Mouse (Mus musculus): ENCODE measurements around the gene Haao.
A peak's percentile ranks its signal among the peaks of the same experiment; 100 is the strongest.
"Not testable (repeated sequence)": the region's sequence is repeated elsewhere in the genome, so short reads cannot be mapped to it uniquely, and the experiment has no call there.

Haao gene

DNA sequence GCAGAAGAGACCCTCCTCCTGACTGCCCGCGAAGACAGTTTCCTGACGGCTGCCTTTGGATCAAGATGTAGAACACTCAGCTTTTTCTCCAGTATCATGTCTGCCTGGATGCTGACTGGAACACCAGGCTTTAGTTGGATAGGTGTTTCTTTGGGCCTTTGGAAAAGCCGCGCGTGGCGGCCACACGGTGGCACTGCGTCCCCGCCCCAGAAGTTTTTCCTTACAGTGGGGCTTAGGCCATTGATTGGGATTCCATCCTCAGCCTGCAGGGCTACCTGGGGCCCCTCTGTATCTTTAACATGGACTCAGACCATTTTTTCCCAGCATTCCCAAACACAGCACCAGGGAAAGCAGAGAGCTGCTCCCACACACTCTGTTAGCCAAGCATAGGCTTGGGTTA is 18.8 kb upstream of the Haao start:
- DNase-seq (ENCODE audit: low read depth, low spot score), result no peak

DNA sequence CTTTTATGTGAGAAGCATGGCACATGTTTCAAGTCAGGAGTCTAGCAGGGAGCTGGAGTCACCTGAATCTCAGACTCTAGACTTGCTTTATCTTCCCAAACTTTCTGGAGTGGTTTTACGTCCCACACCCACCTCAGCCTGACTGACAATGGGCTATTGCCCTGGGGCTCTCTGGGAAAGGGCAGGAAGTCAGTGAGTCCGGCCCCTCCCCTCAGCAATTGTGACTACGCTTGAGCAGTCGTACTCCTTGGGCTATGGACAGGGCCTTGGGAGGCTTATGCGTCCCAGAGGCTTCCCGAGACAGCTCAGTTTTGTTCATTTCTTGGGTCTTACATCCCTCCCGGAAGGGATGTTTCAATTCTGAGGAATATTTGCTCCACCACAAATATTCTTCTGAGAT is 17.6 kb upstream of the Haao start:
- DNase-seq (ENCODE audit: low read depth, low spot score), result no peak

DNA sequence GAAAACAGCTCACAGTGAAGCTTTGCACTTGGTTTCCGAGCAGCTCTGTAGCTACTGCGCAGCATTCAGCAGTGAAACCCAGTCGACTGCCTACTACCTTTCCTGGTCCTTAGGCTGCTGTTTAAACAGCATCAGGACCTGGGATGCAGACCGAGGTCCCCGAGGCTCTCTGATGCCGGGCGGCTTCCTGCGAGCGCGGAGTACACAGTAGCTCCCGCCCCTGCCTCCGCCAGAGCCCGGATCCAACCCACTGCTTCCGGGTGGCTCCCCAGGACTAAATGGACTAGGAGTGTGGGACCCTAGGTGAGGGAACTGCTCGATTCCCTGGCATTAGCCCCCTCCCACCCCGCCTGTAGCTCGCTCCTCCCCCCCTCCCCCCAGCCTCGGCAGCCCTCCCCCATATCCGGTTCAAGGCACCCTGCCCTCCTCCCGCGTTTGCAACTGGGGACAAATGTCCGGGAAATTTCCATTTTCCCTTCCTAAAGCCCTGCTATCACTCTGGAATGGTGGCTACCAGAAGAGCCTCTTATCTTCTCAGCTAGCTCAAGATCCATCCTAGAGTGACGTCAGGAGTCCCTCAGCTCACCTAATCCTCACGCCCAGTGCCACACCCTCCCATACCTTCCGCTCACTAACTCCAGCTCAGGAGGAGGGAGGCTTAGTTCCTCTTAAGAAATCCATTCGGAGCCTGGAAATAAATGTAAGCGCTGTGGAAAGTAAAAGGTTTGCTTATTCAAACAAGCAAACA is 14.5 kb upstream of the Haao start:
- DNase-seq (ENCODE audit: low read depth, low spot score), result peak; percentile 85

DNA sequence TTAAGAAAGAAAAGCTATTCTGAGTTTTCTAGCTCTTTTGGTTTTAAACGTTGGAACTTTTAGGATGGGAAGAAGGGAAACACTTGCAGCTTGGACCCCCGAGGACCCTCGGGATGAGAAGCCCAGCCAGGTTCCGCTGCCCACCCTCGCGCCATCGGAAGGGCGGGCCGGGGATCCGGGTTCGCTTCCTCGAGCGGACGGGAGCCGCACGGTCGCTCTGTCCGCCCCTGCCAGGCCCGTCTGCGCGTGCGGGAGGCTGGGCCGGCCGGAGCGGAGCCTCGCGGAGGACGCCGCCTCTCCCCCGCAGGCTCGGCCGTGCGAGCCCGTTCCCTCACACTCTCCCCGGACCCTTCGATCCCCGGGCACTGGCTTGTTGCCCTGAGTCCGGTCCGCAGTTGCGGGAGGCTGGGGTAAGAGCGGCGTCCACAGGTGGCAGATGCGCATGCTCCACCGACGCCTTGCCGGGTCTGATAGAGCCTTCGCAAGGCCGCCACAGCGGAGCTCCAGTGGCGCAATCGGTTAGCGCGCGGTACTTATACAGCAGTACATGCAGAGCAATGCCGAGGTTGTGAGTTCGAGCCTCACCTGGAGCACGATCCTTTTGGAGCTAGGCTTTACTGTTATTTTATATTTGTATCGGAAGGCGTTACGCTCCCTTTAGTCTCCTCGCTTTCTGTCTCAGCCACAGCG is 13.8 kb upstream of the Haao start:
- DNase-seq (ENCODE audit: low read depth, low spot score), result peak; percentile 90

DNA sequence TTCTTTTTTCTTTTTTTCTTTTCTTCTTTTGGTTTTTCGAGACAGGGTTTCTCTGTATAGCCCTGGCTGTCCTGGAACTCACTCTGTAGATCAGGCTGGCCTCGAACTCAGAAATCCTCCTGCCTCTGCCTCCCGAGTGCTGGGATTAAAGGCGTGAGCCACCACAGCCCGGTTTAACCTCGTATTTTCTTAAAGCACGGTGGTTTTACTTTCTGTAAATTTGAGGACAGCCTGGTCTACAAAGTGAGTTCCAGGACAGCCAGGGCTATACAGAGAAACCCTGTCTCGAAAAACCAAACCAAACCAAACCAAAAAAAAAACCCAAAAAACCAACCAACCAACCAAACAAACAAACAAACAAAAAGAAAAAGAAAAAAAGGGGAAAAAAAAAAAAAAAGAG is 13.2 kb upstream of the Haao start:
- not testable (repeated sequence) for DNase-seq (ENCODE audit: low read depth, low spot score)

DNA sequence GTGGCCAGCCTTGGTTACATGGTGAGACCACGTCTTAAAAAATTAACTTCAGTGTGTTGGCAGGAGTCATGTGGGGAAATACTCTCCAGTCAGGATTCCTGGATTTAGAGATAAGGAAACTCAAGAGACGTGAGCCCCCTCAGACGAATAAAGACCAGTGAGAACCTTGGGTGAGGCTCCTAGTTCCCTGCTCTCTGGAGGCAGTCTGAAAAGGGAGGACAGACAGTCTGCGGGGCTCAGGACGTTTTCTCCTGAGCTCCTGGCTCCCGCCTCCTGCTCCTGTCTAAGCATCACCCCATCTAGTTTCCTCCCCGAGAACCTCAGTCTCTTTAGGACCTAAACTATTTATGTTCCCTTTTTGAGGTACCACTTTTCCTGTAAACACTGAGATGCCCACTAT is 12.5 kb upstream of the Haao start:
- no peak for DNase-seq (ENCODE audit: low read depth, low spot score)

DNA sequence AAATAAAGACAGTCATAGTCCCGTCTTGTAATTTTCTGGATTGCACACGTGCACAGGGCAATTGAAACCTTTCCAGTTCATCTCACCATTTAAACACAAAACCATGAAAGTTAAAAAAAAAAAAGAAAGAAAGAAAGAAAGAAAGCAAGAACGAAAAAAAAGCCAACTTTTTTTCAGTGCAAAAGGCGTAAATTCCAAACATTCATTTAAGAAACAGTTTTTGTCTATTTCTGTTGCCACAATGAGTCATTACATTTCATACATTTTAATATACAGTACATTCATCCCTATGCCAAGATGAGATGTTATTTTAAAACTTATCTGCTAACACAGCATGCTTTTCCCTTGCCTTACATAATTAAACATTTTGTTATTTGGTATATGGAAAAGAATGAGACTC is 11.9 kb upstream of the Haao start:
- no peak for DNase-seq (ENCODE audit: low read depth, low spot score)

DNA sequence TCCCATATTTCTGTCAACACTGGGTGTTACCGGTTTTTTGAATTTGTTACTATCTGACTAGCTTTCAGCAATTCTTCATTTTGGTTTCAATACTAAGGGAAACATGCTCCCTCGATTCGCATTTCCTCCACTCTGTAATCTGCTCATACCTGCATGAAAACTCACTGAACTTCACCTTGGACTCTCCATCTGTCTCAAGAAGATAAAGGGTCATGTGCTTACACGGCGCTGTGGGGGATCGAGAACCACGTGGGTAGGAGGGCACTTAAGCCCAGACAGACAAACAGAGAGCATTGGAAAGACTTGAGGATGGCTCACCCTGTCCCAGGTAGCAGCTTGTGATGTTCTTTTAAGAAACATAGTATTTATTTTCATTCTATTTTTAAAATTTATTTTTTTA is 10.7 kb upstream of the Haao start:
- no peak for DNase-seq (ENCODE audit: low read depth, low spot score)

DNA sequence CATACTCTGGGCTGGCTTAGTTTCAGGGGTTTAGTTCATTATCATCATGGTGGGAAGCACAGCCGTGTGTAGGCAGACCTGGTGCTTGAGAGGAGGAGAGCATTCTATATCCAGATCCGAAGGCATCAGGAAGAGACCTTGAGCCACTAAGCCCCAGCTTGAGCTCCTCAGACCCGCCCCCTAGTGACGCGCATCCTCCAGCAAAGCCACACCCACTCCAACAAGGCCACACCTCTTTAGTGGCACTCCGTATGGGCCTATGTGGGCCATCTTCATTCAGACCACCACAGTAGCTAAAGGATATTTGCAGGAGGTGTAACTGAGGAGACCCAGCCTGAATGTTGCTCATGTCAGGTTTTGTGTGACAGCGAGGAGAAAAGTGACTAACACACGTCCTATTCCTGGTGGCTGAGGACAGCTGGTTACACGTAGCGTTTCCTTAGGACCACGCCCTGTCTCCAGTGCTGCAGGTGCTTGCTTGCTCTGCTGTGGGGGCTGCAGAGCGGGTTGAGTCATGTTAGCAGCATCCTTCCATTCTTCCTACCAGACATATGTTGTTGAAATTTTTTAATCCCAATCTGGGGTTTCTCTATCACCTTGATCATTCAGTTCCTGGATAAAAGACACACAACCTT is 6.6 kb upstream of the Haao start:
- peak; percentile 61 for DNase-seq (ENCODE audit: low read depth, low spot score)

DNA sequence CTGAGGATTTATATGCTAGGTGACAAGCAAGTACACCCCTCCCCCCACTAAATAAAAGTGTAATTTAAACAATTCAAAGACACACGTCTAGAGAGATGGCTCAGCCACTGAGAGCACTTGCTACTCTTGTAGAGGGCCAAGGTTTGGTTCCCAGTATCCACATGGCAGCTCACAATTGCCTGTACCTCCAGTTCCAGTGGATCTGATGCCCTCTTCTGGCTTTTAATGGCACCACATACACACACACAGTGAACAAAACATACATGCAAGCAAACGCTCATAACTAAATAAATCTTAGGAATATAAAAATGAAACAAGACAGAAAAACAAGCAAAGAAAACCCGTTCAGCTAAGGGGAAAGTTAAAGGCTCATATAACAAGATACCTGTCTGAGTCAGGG is 6.1 kb upstream of the Haao start:
- no peak for DNase-seq (ENCODE audit: low read depth, low spot score)

DNA sequence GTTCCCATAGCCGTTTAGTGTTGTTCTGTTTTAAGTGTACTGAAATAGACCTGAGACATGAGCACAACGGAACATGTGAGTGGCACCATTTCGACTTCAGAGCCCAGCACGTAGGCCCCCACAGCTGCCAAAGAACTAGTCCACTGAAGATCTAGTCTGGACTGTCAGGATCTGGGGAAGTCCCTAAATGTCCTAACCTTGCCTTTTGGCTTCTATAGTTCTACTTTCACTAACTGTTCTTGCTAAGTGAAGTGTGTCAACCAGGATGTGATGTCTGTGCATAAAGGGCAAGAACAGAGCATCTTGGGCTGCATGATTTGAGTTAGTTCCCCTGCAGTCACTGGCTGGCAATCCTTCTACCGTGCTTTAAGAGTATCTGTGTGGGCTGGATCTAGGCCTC is 3.1 kb upstream of the Haao start:
- DNase-seq (ENCODE audit: low read depth, low spot score), result no peak

DNA sequence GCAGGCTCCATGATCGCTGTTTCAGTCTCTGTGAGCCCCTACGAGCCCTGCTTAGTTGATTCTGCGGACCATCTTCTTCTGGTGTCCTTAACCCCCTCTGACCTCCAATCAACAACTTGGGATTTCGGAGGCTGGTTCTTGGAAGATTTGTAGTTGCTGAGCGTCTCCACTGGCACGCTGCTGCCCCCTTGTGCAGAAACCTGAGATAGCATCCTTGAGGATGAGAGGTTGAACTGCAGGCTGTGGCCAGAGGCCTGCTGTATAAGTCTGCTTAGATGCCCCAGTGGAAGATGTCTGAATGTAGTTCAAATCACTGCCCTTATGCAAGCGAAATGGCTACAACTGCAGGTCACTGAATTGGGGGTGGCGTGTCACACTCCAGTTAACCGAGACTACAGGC is 2.7 kb upstream of the Haao start:
- peak; percentile 67 for DNase-seq (ENCODE audit: low read depth, low spot score)

DNA sequence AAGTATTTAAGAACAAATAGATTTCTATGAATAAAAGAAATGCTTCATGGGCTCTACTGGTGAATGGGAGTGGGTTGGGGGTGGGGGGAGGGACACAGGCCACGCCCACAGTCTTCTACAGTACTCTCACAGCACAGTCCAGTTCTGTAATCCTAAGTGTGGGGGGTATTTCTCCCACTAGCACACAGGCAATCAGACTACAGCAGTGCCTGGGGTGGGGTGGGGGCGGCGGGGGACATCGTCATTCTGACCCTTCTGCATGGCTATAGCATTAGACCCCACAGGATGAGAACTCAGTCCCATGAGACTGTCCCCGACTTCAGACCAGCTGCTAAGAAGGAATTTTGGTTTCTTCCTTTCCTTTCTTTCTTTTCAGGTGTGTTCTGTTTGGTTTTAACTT is 2.0 kb upstream of the Haao start:
- DNase-seq (ENCODE audit: low read depth, low spot score), result no peak

DNA sequence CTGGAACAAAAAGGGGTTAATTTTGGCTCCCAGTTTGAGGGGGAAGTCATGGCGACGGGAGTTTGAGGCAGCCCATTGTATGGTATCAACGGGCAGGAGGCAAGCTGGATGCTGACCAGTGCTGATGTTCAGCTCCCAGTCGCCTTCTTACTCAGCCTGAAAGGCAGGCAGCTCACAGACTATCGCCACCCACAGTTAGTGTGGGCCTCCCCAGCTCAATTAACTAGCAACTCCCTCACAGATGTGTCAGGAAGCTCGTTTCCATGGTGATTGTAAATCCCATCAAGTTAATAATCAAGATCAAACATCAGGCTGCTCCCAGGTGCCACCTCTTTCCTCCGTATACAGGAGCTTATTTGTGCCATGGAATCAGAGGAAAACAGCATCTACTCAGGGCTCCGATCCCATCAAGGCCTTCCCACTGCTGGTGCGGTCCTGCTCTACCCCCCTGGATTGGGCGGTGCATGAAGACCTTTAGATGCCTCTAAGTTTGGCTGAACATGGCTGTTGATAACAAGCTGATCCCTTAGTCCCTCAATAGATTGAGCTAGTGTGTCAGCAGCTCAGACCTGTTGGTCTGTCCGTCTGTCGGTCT is 1.4 kb upstream of the Haao start:
- no peak for DNase-seq (ENCODE audit: low read depth, low spot score)

DNA sequence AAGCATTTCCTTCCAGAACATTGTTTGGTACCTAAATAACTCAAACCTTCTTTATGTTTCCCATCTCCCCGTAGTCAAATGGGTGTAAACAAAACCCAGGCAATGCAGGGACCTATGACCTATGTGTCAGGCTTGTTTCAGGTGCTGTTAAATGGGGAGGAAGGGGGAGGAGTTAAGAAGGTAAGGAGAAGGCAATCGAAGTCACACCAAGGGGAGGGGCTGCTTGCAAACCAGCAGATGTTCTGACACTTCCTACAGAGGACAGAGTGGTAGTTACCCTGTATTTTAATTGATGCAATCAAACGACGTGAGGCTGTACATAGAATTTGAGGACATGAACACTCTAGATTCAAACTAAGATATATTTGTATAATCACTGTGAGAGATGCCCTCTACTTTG is 719 bp upstream of the Haao start:
- DNase-seq (ENCODE audit: low read depth, low spot score), result no peak

DNA sequence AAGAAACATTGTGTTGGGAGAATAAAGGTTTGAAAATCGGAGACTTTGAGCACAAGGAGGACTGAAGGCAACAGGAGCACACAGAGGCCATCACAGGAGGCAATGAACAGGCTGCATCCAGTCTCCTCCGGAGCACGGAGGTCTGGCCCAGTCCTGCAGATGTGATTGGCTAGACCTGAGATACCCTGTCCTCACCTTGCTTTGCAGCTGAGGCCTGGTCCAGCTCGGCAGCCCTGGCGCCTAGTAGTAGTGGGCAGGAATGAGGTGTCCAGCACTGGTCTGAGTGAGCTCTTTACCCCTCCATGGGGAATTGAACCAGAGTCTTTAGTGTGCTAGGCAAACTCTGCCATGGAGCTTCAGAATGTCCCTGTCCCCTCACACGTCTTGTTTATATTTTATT is 663 bp downstream of the Haao start:
- no peak for DNase-seq (ENCODE audit: low read depth, low spot score)

DNA sequence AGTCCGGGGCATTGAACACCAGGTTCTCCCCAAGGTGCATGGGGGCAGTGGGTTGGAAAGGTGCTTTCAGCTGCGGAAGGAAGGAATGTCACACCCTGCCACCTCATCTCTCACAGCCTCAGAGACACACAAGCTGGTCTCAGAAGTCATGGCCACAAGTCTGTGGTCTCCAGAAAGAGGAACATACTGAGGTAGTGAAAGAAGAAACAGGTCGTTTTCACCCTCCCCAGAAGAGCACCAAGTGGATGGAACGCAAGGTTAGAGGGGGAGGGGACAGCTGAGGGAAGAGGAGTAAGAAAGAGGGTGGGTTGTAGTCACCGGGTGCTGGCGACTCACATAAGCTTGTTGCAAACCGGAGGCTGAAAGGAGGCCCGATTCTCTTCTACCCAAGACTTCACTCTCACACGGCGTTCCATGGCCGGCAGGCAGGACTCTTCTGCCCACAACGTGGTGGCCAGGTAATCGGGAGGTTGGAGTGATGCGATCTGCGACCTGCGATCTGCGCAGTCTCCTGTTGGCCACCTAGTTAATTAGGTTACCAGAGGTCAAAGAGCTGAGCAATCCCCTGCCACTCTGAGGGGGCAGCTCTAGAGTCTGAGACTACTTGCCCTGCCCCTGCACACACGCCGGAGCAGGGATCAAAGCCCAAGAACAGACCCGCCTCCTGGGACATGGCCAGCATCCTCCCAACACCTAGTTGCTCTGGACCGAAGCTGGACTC is 1.3 kb downstream of the Haao start:
- DNase-seq (ENCODE audit: low read depth, low spot score), result no peak

DNA sequence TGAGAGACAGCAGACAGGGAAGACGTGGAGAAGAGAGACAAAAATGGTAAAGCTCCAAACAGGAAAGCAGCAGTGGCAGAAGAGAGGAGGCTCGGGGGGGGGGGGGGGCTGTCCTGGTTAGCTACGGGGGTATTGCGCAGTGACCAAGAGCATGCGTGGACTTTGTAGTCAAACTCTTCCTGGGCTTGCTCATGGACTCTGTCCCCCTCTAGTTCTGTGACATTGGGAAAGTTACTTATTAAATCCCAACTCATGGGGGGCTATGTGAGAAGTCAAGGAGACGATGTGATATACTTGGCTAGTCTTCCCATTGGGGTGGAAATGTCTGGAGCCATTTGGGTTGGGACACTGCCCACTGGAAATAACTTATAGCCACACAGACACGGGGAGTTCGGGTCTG is 2.2 kb downstream of the Haao start:
- DNase-seq (ENCODE audit: low read depth, low spot score), result no peak

DNA sequence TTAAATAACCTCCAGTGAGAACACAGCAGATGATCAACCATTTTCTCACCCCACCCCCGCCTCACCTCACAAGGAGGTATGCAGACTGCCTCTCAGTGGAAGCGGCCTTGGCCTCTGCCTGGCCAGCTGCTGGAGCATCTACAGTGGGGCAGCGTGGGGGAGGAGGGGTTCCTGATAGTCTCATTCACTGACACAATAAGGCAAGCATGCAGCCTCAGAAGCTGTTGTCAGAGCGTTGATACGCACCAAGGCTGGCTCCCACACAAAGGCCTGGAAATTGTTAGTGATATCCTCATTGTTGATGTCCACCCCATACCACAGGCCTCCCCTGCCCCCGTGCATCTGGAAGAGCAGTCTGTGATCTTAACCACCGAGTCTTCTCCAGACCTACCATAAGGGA is 4.0 kb downstream of the Haao start:
- DNase-seq (ENCODE audit: low read depth, low spot score), result no peak

DNA sequence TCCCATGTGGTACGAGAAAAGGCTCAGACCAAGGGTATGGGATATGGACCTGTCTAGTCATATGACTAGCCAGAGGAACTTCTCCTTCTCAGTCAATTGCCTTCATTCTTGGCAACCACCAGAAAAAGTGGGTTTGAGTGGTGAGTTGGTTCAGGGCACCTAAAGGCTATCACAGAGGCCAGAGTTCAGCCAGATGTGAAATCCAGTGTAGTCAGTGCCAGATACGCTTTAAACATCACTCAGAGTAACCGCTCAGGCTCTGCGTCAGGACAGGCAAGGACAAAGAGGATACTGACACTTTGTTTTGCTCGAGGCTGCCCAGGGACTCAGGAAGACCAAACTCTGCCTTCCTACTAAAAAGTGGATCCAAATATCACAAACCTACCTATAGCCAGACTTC is 6.8 kb downstream of the Haao start:
- DNase-seq (ENCODE audit: low read depth, low spot score), result no peak

DNA sequence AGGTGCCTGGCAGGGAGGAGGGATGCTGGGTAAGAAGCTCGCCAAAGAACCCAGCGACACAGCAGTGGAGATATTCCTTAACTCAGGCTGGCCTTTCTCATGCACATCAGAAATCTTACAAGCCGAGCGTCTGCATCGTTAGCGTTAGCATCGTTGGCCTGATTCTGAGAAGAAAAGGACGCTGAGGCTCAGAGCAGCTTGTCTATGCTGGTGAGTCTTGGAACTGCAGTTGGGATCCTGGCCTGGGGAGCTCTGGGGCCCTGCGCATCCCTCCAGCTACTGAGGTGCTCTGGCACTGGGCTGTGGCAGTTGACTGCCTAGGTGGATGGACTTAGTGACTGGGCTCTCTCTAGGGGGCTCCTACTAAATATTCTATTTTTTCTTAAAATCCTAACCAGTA is 8.6 kb downstream of the Haao start:
- DNase-seq (ENCODE audit: low read depth, low spot score), result no peak

DNA sequence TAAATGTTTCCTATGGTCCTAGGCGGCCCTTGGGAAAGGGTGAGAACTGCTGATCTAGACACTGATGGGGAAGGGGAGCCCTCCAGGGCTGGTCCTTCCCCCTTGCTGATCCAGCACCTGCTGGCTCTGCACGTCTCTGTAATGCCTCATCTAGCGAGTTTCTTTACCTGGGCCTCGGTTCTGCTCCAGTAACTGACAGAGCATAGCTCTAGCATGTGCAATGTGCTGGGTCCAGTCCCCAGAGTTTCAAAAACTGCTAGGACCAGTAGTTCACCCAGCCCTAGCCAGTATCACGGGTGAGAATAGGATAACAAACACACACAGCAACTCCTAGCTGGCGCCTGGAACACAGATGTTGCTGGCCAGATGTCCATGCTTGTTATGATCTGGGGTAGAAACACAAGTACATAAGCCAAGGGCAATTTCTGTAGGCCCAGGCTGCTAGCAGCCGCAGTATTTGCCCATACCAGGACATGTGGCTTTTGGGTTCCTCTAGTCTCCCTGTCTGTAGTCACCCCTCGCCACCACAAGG is 10.0 kb downstream of the Haao start:
- DNase-seq (ENCODE audit: low read depth, low spot score), result no peak

Measured in retina, adult 2 months (tissue).